Mouse (Mus musculus): ENCODE data around the gene Ttll5. TPM values are rescaled to one million over a fixed set of nuclear protein-coding genes. Genes with fewer than 3 reads are reported as not detected.

Gene Ttll5
- polyA plus RNA-seq (2012) = 8.8 and 11.0 TPM in 2 replicates

GRCm38 (mm10) chr12:85824438-85825264 is at the start of gene Ttll5, which contains the start of gene Erg28:
Ttll5 (plus strand) TSS chr12:85824659.
Erg28 (minus strand) TSS chr12:85824550.

GRCm38 (mm10) chr12:86078553-86079201 is 254.2 kb downstream of the Ttll5 start, which contains the start of gene Tgfb3:
Tgfb3 (minus strand) TSS chr12:86079041.

GRCm38 (mm10) chr12:86082481-86083012 is 258.1 kb downstream of the Ttll5 start, which contains the start of gene Ift43:
Ift43 (plus strand) TSS chr12:86082541.

Other genes starting within 250 kb of the Ttll5 start
- gene Jdp2, start 225.6 kb upstream of the Ttll5 start, polyA plus RNA-seq (2012) = 42.8 and 49.9 TPM in 2 replicates
- 16.9 and 21.0 TPM in 2 replicates for gene Batf, start 138.0 kb upstream of the Ttll5 start, polyA plus RNA-seq (2012)
- gene Flvcr2, start 78.1 kb upstream of the Ttll5 start, polyA plus RNA-seq (2012) = not detected in 2 replicates
- 2.7 and 3.1 TPM in 2 replicates for gene Erg28, start 109 bp upstream of the Ttll5 start, polyA plus RNA-seq (2012)

Data from megakaryocyte-erythroid progenitor cell, adult 5 weeks (primary cell).